Mouse (Mus musculus) embryonic facial prominence, embryonic 15.5 days (tissue): ENCODE measurements at regions not wholly inside any gene's neighbourhood (a gene's known extent, or its start where the extent isn't known, plus 50 kb on each side); places are given as distances from the start of the nearest gene placed in this dataset.

Experiments
- ATAC-seq: fragments of 200-750 bp; cut with Nextera tagmentation; 2 replicates; pipeline ENCODE4 v1.8.0; 2017; ENCODE audit warnings: low read depth, moderate TSS enrichment; ENCODE audit not compliant: insufficient number of reproducible peaks, low FRiP score, low TSS enrichment
- H3K27ac ChIP-seq: fragments of 300-500 bp; sonication (generic); replicated peaks from 2 replicates; pipeline ENCODE4 v1.5.1; 2015; ENCODE audit warnings: mild to moderate bottlenecking, inconsistent platforms
- H3K27me3 ChIP-seq: fragments of 300-500 bp; sonication (generic); 2 replicates; pipeline ENCODE4 v1.6.1; 2015; ENCODE audit warnings: inconsistent platforms
- H3K36me3 ChIP-seq: fragments of 300-500 bp; sonication (generic); 2 replicates; pipeline ENCODE4 v1.6.1; 2015; ENCODE audit warnings: mild to moderate bottlenecking, inconsistent platforms
- H3K4me1 ChIP-seq: fragments of 300-500 bp; sonication (generic); 2 replicates; pipeline ENCODE4 v1.6.1; 2015; ENCODE audit warnings: inconsistent platforms
- H3K4me2 ChIP-seq: fragments of 300-500 bp; sonication (generic); replicated peaks from 2 replicates; pipeline ENCODE4 v1.6.1; 2015; ENCODE audit warnings: mild to moderate bottlenecking, inconsistent platforms
- H3K4me3 ChIP-seq: fragments of 300-500 bp; sonication (generic); replicated peaks from 2 replicates; pipeline ENCODE4 v1.5.1; 2015; ENCODE audit warnings: mild to moderate bottlenecking, inconsistent platforms
- H3K9ac ChIP-seq: fragments of 300-500 bp; sonication (generic); 2 replicates; pipeline ENCODE4 v1.6.1; 2015; ENCODE audit warnings: inconsistent platforms
- H3K9me3 ChIP-seq: fragments of 300-500 bp; sonication (generic); replicated peaks from 2 replicates; pipeline ENCODE4 v1.6.1; 2016; ENCODE audit warnings: inconsistent platforms
- whole genome bisulfite sequencing: fragments of 180-500 bp; shearing (Covaris S2); methylation state at CpG from one replicate; pipeline ENCODE4 v1.1.7; 2015; 5-methylcytosine and 5-hydroxymethylcytosine counted together

GRCm38 (mm10) chr12:25178491-25179115, 81.7 kb upstream of the Id2 start:
- Histone ChIP-seq H3K27ac (no peak overlapping the region), H3K27me3 (no peaks in the 10 kb centered on the region), H3K36me3 (no peaks in the 10 kb centered on the region), H3K4me3 (no peak overlapping the region), H3K4me1 (no peaks in the 10 kb centered on the region), H3K9me3 (no peaks in the 10 kb centered on the region), H3K4me2 (no peak overlapping the region), H3K9ac (no peak overlapping the region)
- WGBS: 68% methylated on average over 5 of the region's 5 CpGs
- no peak; the same call in 1 of the 2 replicates for ATAC-seq

- Histone ChIP-seq H3K27me3 (no peaks in the 10 kb centered on the region), H3K4me1 (no peaks in the 10 kb centered on the region), H3K27ac (no peak overlapping the region), H3K36me3 (no peaks in the 10 kb centered on the region), H3K9me3 (no peaks in the 10 kb centered on the region), H3K4me3 (no peak overlapping the region), H3K4me2 (no peak overlapping the region), H3K9ac (no peak overlapping the region)
- ATAC-seq: no peak
- 72% methylated on average over 3 of the region's 3 CpGs for WGBS
These were observed 80.9 kb upstream of the Id2 start for GRCm38 (mm10) chr12:25177827-25178226.

GRCm38 (mm10) chr12:25176565-25176964, 79.6 kb upstream of the Id2 start:
- Histone ChIP-seq H3K9ac (no peak overlapping the region), H3K27ac (no peak overlapping the region), H3K4me1 (no peaks in the 10 kb centered on the region), H3K4me3 (no peak overlapping the region), H3K36me3 (no peaks in the 10 kb centered on the region), H3K9me3 (no peaks in the 10 kb centered on the region), H3K4me2 (no peak overlapping the region), H3K27me3 (no peaks in the 10 kb centered on the region)
- 74% methylated on average over 3 of the region's 3 CpGs for WGBS
- ATAC-seq: no peak

GRCm38 (mm10) chr12:25173064-25173463, 76.1 kb upstream of the Id2 start:
- 80% methylated on average over 6 of the region's 6 CpGs for WGBS
- no peak for ATAC-seq
- Histone ChIP-seq H3K9ac (no peak overlapping the region), H3K27ac (no peak overlapping the region), H3K4me1 (no peaks in the 10 kb centered on the region), H3K36me3 (no peaks in the 10 kb centered on the region), H3K4me3 (no peak overlapping the region), H3K27me3 (no peaks in the 10 kb centered on the region), H3K4me2 (no peak overlapping the region), H3K9me3 (no peaks in the 10 kb centered on the region)

GRCm38 (mm10) chr12:25172450-25172849, 75.5 kb upstream of the Id2 start:
- Histone ChIP-seq H3K4me3 (no peak overlapping the region), H3K9me3 (no peaks in the 10 kb centered on the region), H3K36me3 (no peaks in the 10 kb centered on the region), H3K27me3 (no peaks in the 10 kb centered on the region), H3K4me2 (no peak overlapping the region), H3K4me1 (no peaks in the 10 kb centered on the region), H3K9ac (no peak overlapping the region), H3K27ac (no peak overlapping the region)
- ATAC-seq: no peak
- 83% methylated on average over 4 of the region's 4 CpGs for WGBS

GRCm38 (mm10) chr12:25169611-25170010, 72.7 kb upstream of the Id2 start:
- H3K4me2 ChIP-seq: no peak overlapping the region
- H3K4me3 ChIP-seq: no peak overlapping the region
- 64% methylated on average over 3 of the region's 3 CpGs for WGBS
- no peak overlapping the region for H3K9ac ChIP-seq
- H3K4me1 ChIP-seq: no peaks in the 10 kb centered on the region
- ATAC-seq: no peak
- no peaks in the 10 kb centered on the region for H3K36me3 ChIP-seq
- H3K27me3 ChIP-seq: no peaks in the 10 kb centered on the region
- H3K9me3 ChIP-seq: no peaks in the 10 kb centered on the region
- no peak overlapping the region for H3K27ac ChIP-seq

GRCm38 (mm10) chr12:25168213-25168545, 71.2 kb upstream of the Id2 start:
- ATAC-seq: no peak
- WGBS: 83% methylated on average over 5 of the region's 5 CpGs

GRCm38 (mm10) chr12:25167504-25168212, 70.7 kb upstream of the Id2 start:
- no peak overlapping the region for H3K27ac ChIP-seq
- H3K9me3 ChIP-seq: no peaks in the 10 kb centered on the region
- 51% methylated on average over 12 of the region's 12 CpGs for WGBS
- H3K36me3 ChIP-seq: no peaks in the 10 kb centered on the region
- H3K27me3 ChIP-seq: no peaks in the 10 kb centered on the region
- ATAC-seq: no peak
- no peak overlapping the region for H3K9ac ChIP-seq
- no peak overlapping the region for H3K4me2 ChIP-seq
- 0 out of 2 replicates have a peak, but pooled peaks cover 5% of the 10 kb centered on the region for H3K4me1 ChIP-seq
- H3K4me3 ChIP-seq: no peak overlapping the region

More at GRCm38 (mm10) chr12:25168213-25168545, 71.2 kb upstream of the Id2 start:
- no peak overlapping the region for H3K9ac ChIP-seq
- H3K4me3 ChIP-seq: no peak overlapping the region
- H3K27ac ChIP-seq: no peak overlapping the region
- H3K9me3 ChIP-seq: no peaks in the 10 kb centered on the region
- no peak overlapping the region for H3K4me2 ChIP-seq
- no peaks in the 10 kb centered on the region for H3K27me3 ChIP-seq
- 0 out of 2 replicates have a peak, but pooled peaks cover 5% of the 10 kb centered on the region for H3K4me1 ChIP-seq
- no peaks in the 10 kb centered on the region for H3K36me3 ChIP-seq

GRCm38 (mm10) chr12:25166525-25166924, 69.6 kb upstream of the Id2 start:
- H3K4me3 ChIP-seq: no peak overlapping the region
- 0 out of 2 replicates have a peak, but pooled peaks cover 7% of the 10 kb centered on the region for H3K4me1 ChIP-seq
- ATAC-seq: no peak
- H3K9ac ChIP-seq: no peak overlapping the region
- WGBS: 44% methylated on average over 2 of the region's 2 CpGs
- H3K27me3 ChIP-seq: no peaks in the 10 kb centered on the region
- no peak overlapping the region for H3K27ac ChIP-seq
- no peaks in the 10 kb centered on the region for H3K9me3 ChIP-seq
- no peak overlapping the region for H3K4me2 ChIP-seq
- H3K36me3 ChIP-seq: no peaks in the 10 kb centered on the region

GRCm38 (mm10) chr12:25165650-25166049, 68.7 kb upstream of the Id2 start:
- Histone ChIP-seq H3K4me1 (0 out of 2 replicates have a peak, but pooled peaks cover 7% of the 10 kb centered on the region), H3K4me2 (no peak overlapping the region), H3K9ac (no peak overlapping the region), H3K27ac (no peak overlapping the region), H3K27me3 (no peaks in the 10 kb centered on the region), H3K9me3 (no peaks in the 10 kb centered on the region), H3K4me3 (no peak overlapping the region), H3K36me3 (no peaks in the 10 kb centered on the region)
- WGBS: 82% methylated on average over 3 of the region's 3 CpGs
- ATAC-seq: no peak

- Histone ChIP-seq H3K9me3 (no peaks in the 10 kb centered on the region), H3K9ac (no peak overlapping the region), H3K4me2 (no peak overlapping the region), H3K27ac (no peak overlapping the region), H3K4me1 (0 out of 2 replicates have a peak, but pooled peaks cover 7% of the 10 kb centered on the region), H3K27me3 (no peaks in the 10 kb centered on the region), H3K4me3 (no peak overlapping the region), H3K36me3 (no peaks in the 10 kb centered on the region)
- WGBS: 73% methylated on average over 1 of the region's 1 CpGs
- no peak for ATAC-seq
These were observed 67.8 kb upstream of the Id2 start for GRCm38 (mm10) chr12:25164724-25165123.

- H3K36me3 ChIP-seq: no peaks in the 10 kb centered on the region
- H3K4me1 ChIP-seq: 0 out of 2 replicates have a peak, but pooled peaks cover 7% of the 10 kb centered on the region
- ATAC-seq: no peak
- no peaks in the 10 kb centered on the region for H3K27me3 ChIP-seq
- H3K4me2 ChIP-seq: no peak overlapping the region
- H3K9ac ChIP-seq: no peak overlapping the region
- no peaks in the 10 kb centered on the region for H3K9me3 ChIP-seq
- 29% methylated on average over 6 of the region's 6 CpGs for WGBS
- H3K4me3 ChIP-seq: no peak overlapping the region
- H3K27ac ChIP-seq: no peak overlapping the region
These were observed 66.6 kb upstream of the Id2 start for GRCm38 (mm10) chr12:25163541-25163940.
